Mouse (Mus musculus): Measurements from ENCODE around the gene Ambp.
A peak's percentile ranks its signal among the peaks of the same experiment; 100 is the strongest.

Ambp gene

GRCm38 (mm10) chr4:63154699-63155098, at the start of gene Ambp:
Gene Ambp (minus strand): TSS chr4:63154799.
- no peak for DNase-seq

GRCm38 (mm10) chr4:63203874-63204273, 49.3 kb upstream of the Ambp start:
- no peak for DNase-seq

- no peak for DNase-seq
These were observed 44.8 kb upstream of the Ambp start for GRCm38 (mm10) chr4:63199366-63199765.

- no peak for DNase-seq
These were observed 39.8 kb upstream of the Ambp start for GRCm38 (mm10) chr4:63194366-63194765.

GRCm38 (mm10) chr4:63191641-63192040, 37.0 kb upstream of the Ambp start:
- no peak for DNase-seq

GRCm38 (mm10) chr4:63186281-63186870, 31.8 kb upstream of the Ambp start:
- DNase-seq, result peak; percentile 12

GRCm38 (mm10) chr4:63181556-63181955, 27.0 kb upstream of the Ambp start:
- DNase-seq, result peak; percentile 67

- no peak for DNase-seq
These were observed 17.5 kb upstream of the Ambp start, which contains the start of gene Kif12 for GRCm38 (mm10) chr4:63171969-63172685. Gene Kif12 (minus strand): TSS chr4:63172131.

- DNase-seq, result no peak
These were observed 16.5 kb upstream of the Ambp start for GRCm38 (mm10) chr4:63171122-63171521.

GRCm38 (mm10) chr4:63170061-63170460, 15.5 kb upstream of the Ambp start:
- DNase-seq, result no peak

- no peak for DNase-seq
These were observed 11.7 kb upstream of the Ambp start for GRCm38 (mm10) chr4:63166323-63166722.

GRCm38 (mm10) chr4:63165636-63166035, 11.0 kb upstream of the Ambp start:
- no peak for DNase-seq

GRCm38 (mm10) chr4:63158961-63159592, 4.5 kb upstream of the Ambp start:
- DNase-seq, result peak; percentile 87

GRCm38 (mm10) chr4:63158192-63158591, 3.6 kb upstream of the Ambp start:
- DNase-seq, result no peak

- no peak for DNase-seq
These were observed 2.4 kb upstream of the Ambp start for GRCm38 (mm10) chr4:63156726-63157634.

GRCm38 (mm10) chr4:63155596-63155995, 997 bp upstream of the Ambp start:
- DNase-seq, result no peak

- no peak for DNase-seq
These were observed 571 bp downstream of the Ambp start for GRCm38 (mm10) chr4:63154028-63154427.

GRCm38 (mm10) chr4:63151127-63151526, 3.5 kb downstream of the Ambp start:
- no peak for DNase-seq

GRCm38 (mm10) chr4:63147268-63147667, 7.3 kb downstream of the Ambp start:
- no peak for DNase-seq

GRCm38 (mm10) chr4:63129891-63130624, 24.5 kb downstream of the Ambp start:
- DNase-seq, result no peak

- DNase-seq, result peak; percentile 86
These were observed 29.6 kb downstream of the Ambp start for GRCm38 (mm10) chr4:63124861-63125466.
